Mouse (Mus musculus) CH12.LX (cell line): ENCODE measurements around the gene AL732309.1. TPM values are rescaled to one million over a fixed set of nuclear protein-coding genes. Genes with fewer than 3 reads are reported as not detected.

Source experiments
- DNase-seq: peaks from one replicate; pipeline ENCODE4 v3.0.0-alpha.2; 2013; ENCODE audit errors: extremely low read depth
- H3K27ac ChIP-seq: 2 replicates; pipeline ENCODE4 v1.5.1; 2012; ENCODE audit warnings: low read depth, mild to moderate bottlenecking, control low read depth, moderate library complexity; ENCODE audit not compliant: insufficient read depth
- H3K27me3 ChIP-seq: replicated peaks from 2 replicates; pipeline ENCODE3; 2012; ENCODE audit warnings: inconsistent platforms
- H3K36me3 ChIP-seq, 2 experiments: replicated peaks in 1 of 2; 2 replicates each; pipeline versions ENCODE3 to v1.6.1; 2012; ENCODE audit warnings: inconsistent platforms in 1 of 2, low read length in 1 of 2, mild to moderate bottlenecking in 1 of 2, mixed read lengths in 1 of 2, moderate library complexity in 1 of 2; ENCODE audit not compliant: control insufficient read depth in 1 of 2, insufficient read depth in 1 of 2
- H3K4me1 ChIP-seq, 2 experiments: 2 replicates each; pipeline ENCODE4 v1.6.1; 2012; ENCODE audit warnings: inconsistent platforms in 1 of 2, moderate library complexity in 1 of 2; ENCODE audit not compliant: insufficient read depth in 2 of 2, control insufficient read depth in 1 of 2
- H3K4me2 ChIP-seq: 2 replicates; pipeline ENCODE4 v1.6.1; 2012; ENCODE audit warnings: low read depth, mild to moderate bottlenecking, control low read depth; ENCODE audit not compliant: poor library complexity, insufficient read depth, severe bottlenecking
- H3K4me3 ChIP-seq, 3 experiments: fragments of 150-350 bp in 1 of 3; sonication (generic) in 1 of 3; replicated peaks in 1 of 3; 2 replicates each; pipeline versions ENCODE3 to v1.5.1; 2011 to 2012; ENCODE audit warnings: low read depth in 2 of 3, low read length in 2 of 3, mild to moderate bottlenecking in 2 of 3, moderate library complexity in 2 of 3, control low read depth in 1 of 3, improper control_type of control experiment in 1 of 3, inconsistent platforms in 1 of 3, mixed read lengths in 1 of 3; ENCODE audit not compliant: poor library complexity in 1 of 3
- H3K79me2 ChIP-seq: replicated peaks from 2 replicates; pipeline ENCODE4 v1.6.1; 2012; ENCODE audit warnings: mild to moderate bottlenecking, moderate library complexity; ENCODE audit not compliant: control insufficient read depth, poor library complexity, insufficient read depth, severe bottlenecking; ENCODE audit errors: extremely low read depth
- H3K9ac ChIP-seq: 2 replicates; pipeline ENCODE4 v1.6.1; 2012; ENCODE audit warnings: low read depth, mild to moderate bottlenecking, control low read depth, moderate library complexity; ENCODE audit not compliant: insufficient read depth
- H3K9me3 ChIP-seq: replicated peaks from 2 replicates; pipeline ENCODE3; 2012; ENCODE audit warnings: low read length, inconsistent platforms, mixed read lengths
- CHD1 ChIP-seq: IDR thresholded peaks from 2 replicates; pipeline ENCODE4 v1.6.1; 2012; ENCODE audit warnings: low read depth, low read length, improper control_type of control experiment, inconsistent platforms
- CTCF ChIP-seq, 2 experiments: IDR thresholded peaks in 1 of 2; conservative IDR thresholded peaks in 1 of 2; 2 replicates each; pipeline ENCODE4 v1.5.1; 2011 to 2012; ENCODE audit warnings: low read depth in 2 of 2, low read length in 2 of 2, improper control_type of control experiment in 1 of 2, inconsistent platforms in 1 of 2, mild to moderate bottlenecking in 1 of 2, moderate library complexity in 1 of 2
- EP300 ChIP-seq: IDR thresholded peaks from 2 replicates; pipeline ENCODE4 v1.6.1; 2011; ENCODE audit warnings: low read length, improper control_type of control experiment
- ETS1 ChIP-seq: conservative IDR thresholded peaks from 2 replicates; pipeline ENCODE4 v1.6.1; 2012; ENCODE audit warnings: low read depth, mild to moderate bottlenecking, inconsistent platforms, low read length, improper control_type of control experiment, moderate library complexity
- GABPA ChIP-seq: IDR thresholded peaks from 2 replicates; pipeline ENCODE4 v1.6.1; 2012; ENCODE audit warnings: low read depth, low read length, improper control_type of control experiment, inconsistent platforms; ENCODE audit not compliant: insufficient replicate concordance
- JUND ChIP-seq: conservative IDR thresholded peaks from 2 replicates; pipeline ENCODE4 v1.6.1; 2011; ENCODE audit warnings: low read depth, low read length, improper control_type of control experiment
- KAT2A ChIP-seq: IDR thresholded peaks from 2 replicates; pipeline ENCODE4 v1.6.1; 2012; ENCODE audit warnings: low read length, improper control_type of control experiment, inconsistent platforms; ENCODE audit not compliant: insufficient replicate concordance
- MAFK ChIP-seq: IDR thresholded peaks from 2 replicates; pipeline ENCODE4 v1.6.1; 2011; ENCODE audit warnings: low read length, improper control_type of control experiment; ENCODE audit not compliant: insufficient replicate concordance
- MEF2A ChIP-seq: IDR thresholded peaks from 2 replicates; pipeline ENCODE4 v1.6.1; 2014; ENCODE audit warnings: low read depth, mild to moderate bottlenecking, inconsistent platforms, low read length, improper control_type of control experiment, borderline replicate concordance
- MYC ChIP-seq: IDR thresholded peaks from 2 replicates; pipeline ENCODE4 v1.6.1; 2011; ENCODE audit warnings: low read depth, mild to moderate bottlenecking, improper control_type of control experiment, low read length
- NRF1 ChIP-seq: IDR thresholded peaks from 2 replicates; pipeline ENCODE4 v1.6.1; 2014; ENCODE audit warnings: low read depth, mild to moderate bottlenecking, inconsistent platforms, low read length, improper control_type of control experiment, moderate library complexity
- POLR2A ChIP-seq: IDR thresholded peaks from 2 replicates; pipeline ENCODE4 v1.6.1; 2011; ENCODE audit warnings: low read depth, mild to moderate bottlenecking, improper control_type of control experiment, low read length
- RAD21 ChIP-seq: IDR thresholded peaks from 2 replicates; pipeline ENCODE4 v1.6.1; 2011; ENCODE audit warnings: low read depth, mild to moderate bottlenecking, low read length, improper control_type of control experiment, moderate library complexity
- RCOR1 ChIP-seq: conservative IDR thresholded peaks from 2 replicates; pipeline ENCODE4 v1.6.1; 2012; ENCODE audit warnings: low read depth, mild to moderate bottlenecking, inconsistent platforms, low read length, improper control_type of control experiment
- SIN3A ChIP-seq: IDR thresholded peaks from 2 replicates; pipeline ENCODE4 v1.6.1; 2012; ENCODE audit warnings: low read length, improper control_type of control experiment, inconsistent platforms
- SMC3 ChIP-seq: IDR thresholded peaks from 2 replicates; pipeline ENCODE4 v1.6.1; 2011; ENCODE audit warnings: low read depth, low read length, improper control_type of control experiment
- TBP ChIP-seq: conservative IDR thresholded peaks from 2 replicates; pipeline ENCODE4 v1.6.1; 2011; ENCODE audit warnings: low read depth, low read length, improper control_type of control experiment
- TCF12 ChIP-seq: IDR thresholded peaks from 2 replicates; pipeline ENCODE4 v1.6.1; 2014; ENCODE audit warnings: low read depth, mild to moderate bottlenecking, inconsistent platforms, low read length, improper control_type of control experiment
- USF1 ChIP-seq: IDR thresholded peaks from 2 replicates; pipeline ENCODE4 v1.6.1; 2014; ENCODE audit warnings: low read depth, mild to moderate bottlenecking, inconsistent platforms, low read length, improper control_type of control experiment
- ZC3H11A ChIP-seq: IDR thresholded peaks from 2 replicates; pipeline ENCODE4 v1.6.1; 2012; ENCODE audit warnings: low read depth, mild to moderate bottlenecking, inconsistent platforms, low read length, improper control_type of control experiment
- ZKSCAN1 ChIP-seq: IDR thresholded peaks from 2 replicates; pipeline ENCODE4 v1.6.1; 2012; ENCODE audit warnings: low read depth, inconsistent platforms, low read length, improper control_type of control experiment, borderline replicate concordance
- ZMIZ1 ChIP-seq: IDR thresholded peaks from 2 replicates; pipeline ENCODE4 v1.6.1; 2012; ENCODE audit warnings: low read depth, mild to moderate bottlenecking, inconsistent platforms, low read length, improper control_type of control experiment
- ZNF384 ChIP-seq: IDR thresholded peaks from 2 replicates; pipeline ENCODE4 v1.6.1; 2012; ENCODE audit warnings: low read depth, low read length, improper control_type of control experiment, inconsistent platforms
- dilution Hi-C: fragments of 300-500 bp; cut with MboI; formaldehyde crosslinking; loops from 2 replicates; pipeline ENCODE4 v1.14.3; 2020; ENCODE audit warnings: low sequenced_read_pairs; ENCODE audit not compliant: extremely low pct_unique_long_range_greater_than_20kb, extremely low pct_ligation_motif_present
- in situ Hi-C: fragments of 300-500 bp; cut with MboI; formaldehyde crosslinking; loops from 3 replicates; pipeline ENCODE4 v1.14.3; 2019; ENCODE audit warnings: low sequenced_read_pairs, low pct_ligation_motif_present, low pct_unique_long_range_greater_than_20kb, mixed read lengths
- polyA plus RNA-seq: library from polyadenylated mRNA; unstranded; fragments of >175 nt; gene quantifications from 2 replicates; pipeline ENCODE4 v1.2.1, GENCODE M21; 2012; ENCODE audit warnings: low read depth; ENCODE audit not compliant: insufficient read length
- total RNA-seq, 2 experiments: library from RNA; depleted of rRNA; stranded (reverse); fragments of 300-350 nt in 1 of 2; fragments of >200 nt in 1 of 2; gene quantifications; 2 replicates each; pipeline ENCODE4 v1.2.3; 2012 to 2014

The AL732309.1 gene
- total and polyA plus RNA-seq, 3 experiments: 4.5 to 8.9 (median 6.7) TPM

DNA sequence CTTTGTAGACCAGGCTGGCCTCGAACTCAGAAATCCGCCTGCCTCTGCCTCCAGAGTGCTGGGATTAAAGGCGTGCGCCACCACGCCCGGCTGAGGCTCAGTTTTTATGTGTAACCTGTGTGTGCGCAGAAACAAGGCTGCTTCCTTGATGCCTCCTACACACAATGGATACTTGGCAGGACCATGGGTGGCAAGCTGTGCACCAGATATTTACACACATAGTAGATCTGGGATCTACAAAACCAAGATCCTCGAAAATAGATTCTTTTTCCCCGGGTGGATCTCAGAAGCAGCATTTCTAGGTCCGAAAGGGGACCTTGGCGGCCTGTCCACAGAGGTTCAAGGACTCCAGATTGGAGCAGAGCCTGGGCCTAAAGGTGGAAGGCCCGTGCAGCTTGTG is 15.2 kb upstream of the AL732309.1 start:
- Histone ChIP-seq H3K36me3 (peaks cover 0 to 2% of the 10 kb centered on the region in 2 experiments), H3K9me3 (no peaks in the 10 kb centered on the region), H3K9ac (peak overlapping the region; percentile 53), H3K27ac (peak overlapping the region; percentile 2; the same call in 1 of the 2 replicates), H3K4me2 (peak overlapping the region; percentile 57), H3K79me2 (peaks cover 5% of the 10 kb centered on the region; the same call in 1 of the 2 replicates), H3K27me3 (no peaks in the 10 kb centered on the region), H3K4me1 (peaks cover 17 to 45% of the 10 kb centered on the region in 2 experiments), H3K4me3 (peak overlapping the region; percentile 55 to 80 (median 80))
- dilution Hi-C loops: no loop called here
- no peak for TF ChIP-seq USF1
- TF ChIP-seq TCF12: no peak
- no peak for TF ChIP-seq SMC3
- no peak for TF ChIP-seq GABPA
- TF ChIP-seq ZKSCAN1: no peak
- no peak for TF ChIP-seq RCOR1
- TF ChIP-seq MEF2A: no peak
- no peak for TF ChIP-seq POLR2A
- no peak for TF ChIP-seq KAT2A
- no peak for TF ChIP-seq SIN3A
- TF ChIP-seq JUND: no peak
- no peak for TF ChIP-seq RAD21
- TF ChIP-seq ZNF384: no peak
- no peak for TF ChIP-seq NRF1
- TF ChIP-seq TBP: no peak
- no peak for TF ChIP-seq EP300
- TF ChIP-seq ZMIZ1: no peak; the same call in 1 of the 2 replicates
- no peak for TF ChIP-seq ETS1
- TF ChIP-seq ZC3H11A: no peak
- no peak for TF ChIP-seq MAFK
- in situ Hi-C loops: no loop called here
- DNase-seq: no peak

DNA sequence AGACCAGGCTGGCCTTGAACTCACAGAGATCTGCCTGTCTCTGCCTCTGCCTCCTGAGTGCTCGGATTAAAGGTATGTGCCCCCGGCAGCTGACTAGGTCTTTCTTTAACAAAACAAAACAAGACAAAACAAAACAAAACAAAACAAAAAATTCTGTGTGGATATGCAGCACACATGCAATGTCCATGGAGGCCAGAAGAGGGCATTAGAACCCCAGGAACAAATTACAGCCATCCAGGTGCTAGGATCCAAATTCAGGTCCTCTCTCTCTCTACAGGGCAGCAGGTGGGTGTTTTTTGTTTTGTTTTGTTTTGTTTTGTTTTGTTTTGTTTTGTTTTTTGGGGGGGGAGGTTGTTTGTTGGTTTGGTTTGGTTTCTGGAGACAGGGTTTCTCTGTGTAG is 12.2 kb upstream of the AL732309.1 start:
- Histone ChIP-seq H3K36me3 (peaks cover 0 to 3% of the 10 kb centered on the region in 2 experiments), H3K4me2 (no peak overlapping the region), H3K4me1 (peaks cover 0 to 24% of the 10 kb centered on the region in 2 experiments; a peak in 2 of 4 replicates), H3K9ac (no peak overlapping the region), H3K27me3 (no peaks in the 10 kb centered on the region), H3K27ac (no peak overlapping the region), H3K4me3 (no peak overlapping the region), H3K79me2 (peaks cover 14% of the 10 kb centered on the region), H3K9me3 (no peaks in the 10 kb centered on the region)
- dilution Hi-C loops: no loop called here
- in situ Hi-C loops: no loop called here
- DNase-seq: no peak
- no peak for TF ChIP-seq CHD1
- no peak for TF ChIP-seq MYC
- no peak for TF ChIP-seq USF1
- TF ChIP-seq CTCF (conservative IDR thresholded peaks at IDR 0.05 in 1 of 2, IDR thresholded peaks at IDR 0.05 in 1 of 2; ENCODE audit: low read depth in 2 of 2, low read length in 2 of 2): peak; percentile 34 to 65; a peak in 2 of 4 replicates
- TF ChIP-seq RAD21: peak; percentile 56
- TF ChIP-seq SMC3: peak; percentile 25
